Mouse (Mus musculus) naive thymus-derived CD4-positive, alpha-beta T cell, adult 2 months (primary cell): ENCODE data around the gene Steap1.

ENCODE experiments used
- DNase-seq: peaks from one replicate; pipeline ENCODE4 v3.0.0-alpha.2; 2011; ENCODE audit warnings: low read depth

Steap1 gene

DNA sequence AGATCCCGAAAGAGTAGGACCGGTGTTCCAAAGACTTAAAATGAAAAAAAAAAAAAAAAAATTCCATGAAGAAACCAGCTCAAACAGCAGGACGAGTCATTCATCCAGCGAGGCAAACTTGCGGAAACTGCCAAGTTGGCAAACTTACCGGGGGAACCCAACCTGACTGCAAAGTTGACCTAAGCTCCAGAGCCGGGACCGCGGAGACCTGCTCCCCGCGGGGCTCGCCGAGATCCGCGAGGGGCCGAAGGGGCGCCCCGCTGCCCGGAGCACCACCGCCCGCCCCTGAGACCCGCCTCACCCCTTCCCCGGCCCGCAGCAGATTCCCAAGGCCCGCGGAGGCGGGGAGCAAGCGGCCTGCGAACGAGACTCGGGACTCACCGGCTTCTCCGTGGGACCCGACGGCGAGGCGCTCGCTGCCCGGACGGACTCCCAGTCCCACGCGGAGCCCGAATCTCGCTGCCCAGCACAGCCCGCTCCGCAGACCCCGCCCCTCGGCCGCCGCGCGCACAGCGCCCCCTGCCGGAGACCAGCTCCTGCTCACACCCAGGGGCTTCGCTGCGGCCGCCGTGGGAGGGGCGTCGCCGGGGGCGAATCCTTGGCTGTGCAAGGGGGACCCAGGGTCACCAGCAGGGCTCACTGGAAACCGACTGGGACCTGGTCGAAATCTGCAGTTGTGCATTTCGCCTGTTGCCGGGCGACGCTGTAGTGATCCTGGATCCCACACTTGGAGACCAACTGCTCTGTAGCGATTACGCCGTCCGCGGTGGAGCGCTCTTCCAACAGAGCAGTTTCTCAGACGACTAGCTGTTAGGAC, at the start of gene Steap1:
Gene Steap1, minus strand, starts transcription at position 461 of the 817 bp plus-strand sequence.
- peak; percentile 12 for DNase-seq

DNA sequence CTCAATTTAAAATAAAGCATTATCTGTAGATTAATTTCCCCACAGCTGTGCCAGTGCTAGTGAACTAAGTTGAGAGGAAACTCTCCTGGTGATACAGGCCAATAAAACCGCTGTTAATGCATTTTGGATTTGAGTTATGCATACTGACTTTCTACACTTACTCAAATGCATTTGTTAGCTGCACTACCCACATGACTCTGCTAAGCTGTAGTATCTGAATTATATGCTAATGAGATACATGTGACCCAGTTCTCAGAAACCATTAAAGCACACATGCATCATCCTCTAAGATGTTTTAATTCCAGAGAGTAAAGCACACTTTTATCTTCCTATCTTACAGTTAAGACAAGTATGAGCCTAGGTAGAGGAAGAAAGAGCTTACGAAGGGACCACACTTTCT, 38.0 kb upstream of the Steap1 start:
- DNase-seq = no peak

DNA sequence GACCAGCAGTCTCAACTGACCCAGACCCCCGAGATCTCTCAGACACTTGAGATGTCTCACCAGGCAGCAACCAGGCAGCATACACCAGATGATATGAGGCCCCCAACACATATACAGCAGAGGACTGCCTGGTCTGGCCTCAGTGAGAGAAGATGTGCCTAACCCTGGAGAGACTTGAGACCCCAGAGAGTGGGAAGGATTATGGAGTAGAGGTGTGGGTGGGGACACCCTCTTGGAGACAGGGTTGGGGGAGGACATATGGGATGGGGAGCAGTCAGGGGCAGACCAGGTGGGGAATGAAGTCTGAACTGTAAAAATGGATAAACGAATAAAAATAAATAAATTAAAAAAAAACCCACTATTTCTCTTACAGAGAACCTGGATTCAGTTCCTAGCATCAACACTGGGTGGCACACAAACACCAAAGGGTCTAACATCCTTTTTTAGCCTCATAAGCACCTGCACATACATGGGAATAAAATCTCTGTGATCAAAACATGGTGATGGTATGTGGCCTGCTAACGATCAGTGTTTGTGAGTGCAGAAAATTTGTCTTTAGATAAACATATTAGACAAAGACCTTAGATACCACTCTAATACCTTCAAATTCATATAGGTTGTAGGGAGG, 7.4 kb upstream of the Steap1 start:
- no peak for DNase-seq

DNA sequence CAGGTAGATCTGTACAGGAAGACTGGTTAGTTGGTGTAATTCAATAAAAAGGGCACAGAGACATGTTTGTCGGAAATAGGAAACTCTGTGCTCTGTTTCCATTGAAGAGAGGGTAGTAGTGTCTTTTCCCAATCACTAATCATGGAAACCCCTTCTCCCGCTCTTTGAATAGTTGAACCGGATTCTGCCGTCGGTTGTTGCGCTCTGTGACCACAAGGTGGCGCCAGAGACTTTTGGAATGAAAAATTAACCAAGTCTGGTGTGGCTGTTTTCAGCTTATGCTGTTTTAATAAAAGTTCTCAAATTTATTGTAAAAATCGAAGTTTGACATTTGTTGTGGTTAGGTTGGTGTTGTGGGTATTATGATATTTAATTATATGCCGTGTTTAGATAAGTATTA, 5.9 kb upstream of the Steap1 start:
- peak; percentile 38 for DNase-seq

DNA sequence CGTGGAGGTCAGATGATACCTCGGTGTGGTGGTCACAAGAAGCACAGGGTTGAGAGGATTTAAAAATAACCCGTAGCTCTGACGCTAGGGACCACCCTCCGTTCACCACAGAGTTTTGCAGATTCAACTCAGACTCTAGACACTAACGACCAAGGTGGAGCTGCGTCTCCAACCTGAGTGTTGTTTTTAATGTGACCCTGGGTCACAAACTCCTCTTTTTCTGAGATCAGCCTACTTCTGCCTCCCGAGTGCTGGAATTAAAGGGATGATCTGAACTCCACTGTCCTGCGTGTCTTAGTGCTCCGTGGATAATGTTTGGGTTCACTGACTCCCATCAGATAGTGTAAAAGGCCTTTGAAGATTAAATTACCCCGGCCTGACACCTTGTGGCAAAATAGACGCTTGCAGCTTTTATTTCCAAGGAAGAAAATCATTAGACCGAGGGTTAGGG, 671 bp upstream of the Steap1 start:
- DNase-seq = no peak

DNA sequence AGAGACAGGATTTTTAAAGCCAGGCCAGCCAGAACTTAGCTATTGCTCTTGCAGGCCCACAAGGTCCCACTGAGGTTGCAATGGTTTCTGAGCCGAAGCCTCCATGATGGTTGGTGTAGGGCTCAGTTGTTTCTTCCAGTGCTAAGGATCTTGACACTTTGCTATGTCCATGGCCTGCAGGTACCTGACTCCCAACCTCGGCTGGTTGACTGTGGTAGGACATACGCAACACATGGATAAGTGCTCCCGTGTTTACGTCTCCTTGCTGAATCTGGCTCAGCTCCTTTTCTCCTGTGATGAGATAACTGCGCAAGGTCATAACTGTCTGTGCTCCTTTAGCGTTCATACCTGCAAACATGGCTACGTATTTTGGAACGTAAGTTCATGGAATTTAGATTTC, 14.7 kb downstream of the Steap1 start:
- DNase-seq = no peak

DNA sequence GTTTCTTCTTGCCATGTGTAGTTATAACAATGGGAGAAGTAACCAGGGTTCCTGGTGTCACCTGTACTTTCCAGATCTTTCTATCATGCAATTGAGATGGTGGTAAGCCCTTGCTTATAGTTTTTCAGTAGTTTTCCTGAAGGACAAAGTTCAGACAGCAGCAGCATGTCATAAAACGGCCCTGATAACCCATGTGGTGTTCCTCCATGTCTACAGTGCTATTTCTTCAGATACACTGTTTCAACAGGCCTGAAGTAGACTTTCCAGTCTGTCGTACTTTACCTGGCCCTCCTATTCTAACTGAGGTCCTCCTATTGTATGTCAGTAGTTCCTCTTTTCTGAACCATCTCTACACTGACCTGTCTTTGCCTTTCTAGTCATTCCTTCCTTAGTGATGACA, 16.3 kb downstream of the Steap1 start:
- no peak for DNase-seq

DNA sequence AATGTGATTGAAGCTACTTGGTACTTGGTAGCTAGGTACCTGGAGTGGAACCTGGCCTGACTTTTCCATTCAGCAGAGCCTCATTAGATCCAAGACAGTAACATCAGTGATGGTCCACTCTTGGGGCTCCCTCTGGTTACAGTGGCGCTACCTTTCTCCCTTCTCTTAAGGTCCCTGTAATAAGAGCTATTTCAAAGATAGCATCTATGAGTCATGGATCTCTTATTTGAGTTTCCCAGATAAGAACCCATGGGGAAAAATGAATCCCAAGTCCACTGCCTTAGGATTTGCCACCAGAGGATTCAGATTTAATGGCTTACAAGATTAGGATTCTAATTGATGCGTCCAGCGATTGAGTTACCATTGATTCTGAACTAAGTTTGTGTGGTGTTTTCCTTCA, 16.9 kb downstream of the Steap1 start:
- no peak for DNase-seq

DNA sequence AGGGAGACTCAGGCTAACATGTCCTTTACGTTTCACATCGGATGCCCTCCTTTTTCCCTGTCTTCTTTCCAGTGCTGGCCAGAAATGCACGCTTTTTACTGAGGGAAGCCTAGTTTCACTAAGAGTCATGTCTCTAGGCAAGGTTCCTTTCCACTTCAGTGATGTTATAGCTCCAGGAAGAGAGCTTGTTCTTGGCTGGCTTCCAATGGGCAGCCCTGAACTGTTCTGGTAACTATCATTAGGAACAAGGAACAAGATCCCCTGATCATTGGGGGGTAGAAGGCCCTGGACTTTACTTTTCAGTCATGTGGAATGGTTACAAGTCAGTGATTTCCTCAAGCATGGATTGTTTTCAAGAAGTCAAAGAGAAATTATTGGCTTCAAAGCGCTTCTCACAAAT, 19.2 kb downstream of the Steap1 start:
- DNase-seq = no peak

DNA sequence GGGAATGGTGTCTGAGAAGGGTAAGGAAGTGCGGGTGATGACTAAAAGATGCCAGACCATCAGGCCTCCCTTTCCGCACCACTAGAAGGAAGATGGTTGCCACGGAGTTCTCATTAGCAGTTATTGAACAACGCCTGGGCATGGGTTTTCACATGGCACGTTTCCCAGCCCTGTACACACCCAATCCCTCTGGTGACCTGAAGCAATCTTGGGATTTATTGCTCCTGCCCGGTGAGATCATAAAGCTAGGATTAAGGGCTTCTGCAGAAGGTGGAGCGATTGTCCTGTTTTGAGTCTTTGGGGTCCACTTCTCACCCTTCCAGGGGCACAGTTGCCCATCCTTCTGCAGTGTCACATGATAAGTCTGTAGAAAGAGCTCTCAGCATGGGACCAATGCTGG, 26.9 kb downstream of the Steap1 start:
- no peak for DNase-seq

DNA sequence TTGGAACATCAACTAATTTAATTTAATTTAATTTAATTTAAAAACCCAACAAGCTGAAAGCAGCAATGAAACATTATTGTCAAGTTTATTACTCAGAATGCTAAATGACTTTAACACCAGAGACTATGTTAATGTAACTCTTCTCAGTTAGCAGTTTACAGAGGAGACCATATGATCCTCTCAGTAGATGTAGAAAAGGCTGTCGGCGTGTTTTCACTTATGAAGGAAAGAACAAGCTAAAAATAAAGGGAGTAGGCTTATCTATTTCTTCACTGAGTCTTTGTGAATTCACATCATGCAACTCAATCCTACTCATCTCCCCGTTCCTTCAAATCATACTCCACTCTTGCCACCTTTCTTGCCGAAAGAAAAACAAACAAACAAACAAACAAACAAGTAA, 38.1 kb downstream of the Steap1 start:
- DNase-seq = no peak

DNA sequence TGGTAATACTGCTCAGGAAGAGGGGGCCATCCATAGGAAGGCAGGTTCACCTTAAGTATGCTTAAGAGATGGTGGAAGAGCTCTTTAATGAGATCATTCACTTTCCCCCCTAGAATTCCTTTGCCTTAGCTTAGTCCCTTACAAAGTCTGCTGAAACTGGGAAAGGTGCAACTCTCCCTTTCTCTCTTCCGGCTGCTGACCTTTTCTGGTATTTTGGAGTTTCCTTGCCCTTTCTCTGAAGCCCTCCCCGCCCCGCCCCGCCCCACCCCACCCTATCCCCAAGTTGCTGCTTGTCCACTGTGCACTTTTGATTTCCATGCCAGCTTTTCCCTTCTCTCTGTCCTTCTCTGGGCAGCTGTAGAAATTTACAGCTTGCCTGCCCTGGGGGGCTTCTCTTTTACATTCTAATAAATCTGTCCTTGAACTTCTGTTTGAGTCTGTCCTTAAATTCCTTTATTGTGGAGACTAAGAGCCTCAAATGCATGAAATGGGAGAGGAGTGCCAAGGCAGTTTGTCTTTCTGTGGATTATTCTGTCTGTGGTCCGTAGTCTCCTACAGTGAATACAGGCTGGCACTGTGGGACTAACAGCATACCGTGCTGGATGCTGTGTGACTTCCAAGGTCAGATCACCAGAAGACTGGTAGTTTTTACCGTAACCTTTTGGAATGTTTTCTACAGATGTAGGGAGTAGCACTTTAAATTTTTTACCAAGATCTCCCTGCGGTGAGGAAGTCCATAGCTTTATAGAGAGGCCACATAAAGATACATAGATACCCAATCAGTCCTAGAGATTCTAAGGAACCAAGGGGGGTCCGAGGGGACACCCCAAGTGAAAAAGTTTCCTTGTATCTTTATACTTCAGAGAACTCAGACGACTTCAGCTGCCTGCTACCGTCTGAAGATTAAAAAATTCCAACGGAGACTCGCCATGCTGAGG, 41.5 kb downstream of the Steap1 start:
- no peak for DNase-seq

DNA sequence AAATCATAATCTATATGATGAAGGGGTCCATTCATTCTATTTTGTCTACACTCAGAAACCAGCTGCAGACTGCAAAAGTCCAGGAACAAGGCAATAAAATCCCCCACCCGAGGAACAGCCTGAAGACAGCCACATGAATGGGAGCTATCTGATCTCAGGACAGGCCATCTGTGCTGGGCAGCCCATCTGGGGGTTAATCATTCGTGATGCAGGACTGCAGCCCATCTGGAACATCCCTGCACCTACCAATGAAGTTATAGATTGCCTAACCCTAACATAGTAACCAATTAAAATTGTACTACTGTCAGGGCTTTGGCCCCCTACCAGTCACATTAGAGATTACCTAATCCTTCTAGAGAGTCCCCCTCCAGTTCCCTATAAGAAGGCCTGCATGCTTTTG, 44.1 kb downstream of the Steap1 start:
- no peak for DNase-seq

DNA sequence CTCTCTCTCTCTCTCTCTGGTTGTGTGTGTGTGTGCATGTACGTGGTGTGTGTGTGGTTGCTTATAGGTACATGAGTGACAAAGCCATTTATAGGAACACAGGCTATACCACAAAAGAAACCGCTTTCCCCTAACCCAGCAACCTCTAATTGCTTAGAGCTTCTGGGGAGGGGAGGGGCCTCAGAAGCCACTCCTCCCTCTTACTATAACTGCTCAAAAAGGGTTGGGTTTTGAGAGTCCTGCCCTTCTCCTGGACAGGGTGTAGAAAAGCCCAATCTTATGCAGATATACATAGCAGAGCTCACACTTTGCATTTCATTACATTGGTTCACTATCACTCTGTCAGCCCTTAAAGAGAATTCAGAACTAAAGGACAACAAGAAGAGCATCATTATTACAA, 48.7 kb downstream of the Steap1 start:
- DNase-seq = no peak

DNA sequence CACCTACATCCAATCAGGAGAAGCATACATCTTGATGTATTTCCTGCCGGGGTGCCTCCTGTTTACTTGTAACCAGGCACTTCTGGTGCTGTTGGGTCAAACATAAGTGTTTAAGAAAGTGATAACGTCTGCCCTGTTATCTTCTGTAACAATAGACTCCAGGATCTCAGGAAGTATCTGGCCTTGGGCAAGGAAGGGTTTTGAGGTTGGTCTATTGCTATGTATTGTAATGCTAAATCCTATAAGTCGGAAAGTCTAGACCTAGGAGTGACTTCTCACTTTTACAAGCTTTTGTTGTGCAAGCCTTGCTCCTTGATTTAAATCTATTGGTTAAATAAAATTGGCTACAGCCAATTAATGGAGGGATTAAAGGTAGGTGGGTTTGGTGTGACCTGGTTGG, 50.3 kb downstream of the Steap1 start:
- no peak for DNase-seq

DNA sequence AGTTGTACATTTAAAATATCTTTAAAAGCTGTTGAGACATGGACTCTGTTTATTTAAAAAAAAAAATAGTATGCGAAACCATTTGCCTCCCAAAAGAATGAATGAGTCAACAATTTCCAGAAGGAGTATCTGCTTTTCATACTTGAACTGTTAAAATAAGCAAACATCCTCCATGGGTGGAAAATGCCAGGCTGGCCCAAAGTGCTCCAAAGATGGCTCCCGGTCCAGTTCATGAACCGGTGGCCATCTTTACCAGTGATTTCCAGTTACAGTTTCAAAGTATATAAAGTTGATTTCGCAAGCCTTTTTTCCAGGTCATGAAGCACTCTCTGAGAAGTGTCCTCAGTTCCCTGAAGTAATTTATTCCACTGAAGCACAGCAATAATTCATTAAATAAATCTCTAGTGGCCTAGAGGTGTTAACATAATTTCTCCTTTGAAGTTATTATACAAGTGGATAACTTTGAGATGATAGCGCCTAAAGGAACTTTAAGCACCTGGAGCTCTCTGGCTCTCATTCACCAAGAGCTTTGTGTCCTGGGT, 53.7 kb downstream of the Steap1 start:
- no peak for DNase-seq

DNA sequence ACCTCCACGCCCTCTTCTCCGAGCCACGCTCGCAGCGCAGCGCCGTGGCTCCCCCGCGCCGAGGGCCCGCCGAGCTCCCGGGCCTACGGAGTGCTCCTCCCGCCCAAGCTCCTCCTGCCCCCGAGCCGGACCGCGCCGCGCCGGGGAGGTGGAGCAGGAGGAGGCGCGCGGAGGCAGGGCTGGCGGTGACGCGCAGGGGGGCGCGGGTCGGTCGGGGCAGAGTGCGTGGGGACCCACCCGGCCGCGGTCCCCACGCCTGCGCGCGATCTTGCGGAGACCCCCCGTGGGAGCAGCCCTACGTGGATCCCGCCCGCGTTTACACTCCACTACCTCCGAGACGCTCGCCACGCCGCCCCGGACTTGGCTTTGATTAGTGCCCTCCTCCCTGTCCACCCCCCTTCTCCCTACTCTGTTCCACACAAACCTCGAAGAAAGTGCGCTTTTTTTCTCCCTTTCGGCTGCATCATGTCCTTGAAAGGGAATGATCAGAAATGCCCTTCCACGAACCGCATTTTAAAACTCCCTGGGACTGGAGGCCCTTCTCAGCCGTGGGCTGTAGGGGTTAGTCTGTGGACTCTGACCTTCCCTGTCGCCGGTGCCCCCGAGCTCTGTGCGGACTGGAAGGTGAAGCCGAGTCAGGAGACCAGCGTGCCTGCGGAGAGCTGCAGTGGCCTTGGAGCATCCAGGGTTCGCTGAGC, 55.0 kb downstream of the Steap1 start, which contains the start of gene Steap2:
Gene Steap2, minus strand, starts transcription at position 623 of the 698 bp plus-strand sequence.
- no peak for DNase-seq

DNA sequence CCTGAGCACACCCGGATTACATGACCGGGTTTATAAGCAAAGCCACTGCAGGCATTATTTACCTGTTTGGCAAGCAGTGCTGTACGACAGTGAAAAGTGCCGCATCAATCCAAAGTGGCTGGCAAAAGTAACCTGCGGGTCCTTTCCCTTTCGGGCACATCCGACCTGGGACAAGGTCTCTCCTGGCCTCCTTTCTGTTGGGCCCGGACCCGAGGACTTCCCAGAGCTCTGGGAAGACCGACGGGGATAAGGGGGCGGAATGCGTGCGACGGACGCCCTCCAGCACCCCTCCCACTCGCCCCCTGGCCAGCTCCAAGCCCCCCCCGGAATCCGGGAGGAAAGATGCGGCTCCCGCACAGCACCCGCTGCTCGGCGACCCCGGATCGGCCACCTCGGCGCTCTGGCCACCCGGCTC, 55.6 kb downstream of the Steap1 start:
- DNase-seq = no peak

DNA sequence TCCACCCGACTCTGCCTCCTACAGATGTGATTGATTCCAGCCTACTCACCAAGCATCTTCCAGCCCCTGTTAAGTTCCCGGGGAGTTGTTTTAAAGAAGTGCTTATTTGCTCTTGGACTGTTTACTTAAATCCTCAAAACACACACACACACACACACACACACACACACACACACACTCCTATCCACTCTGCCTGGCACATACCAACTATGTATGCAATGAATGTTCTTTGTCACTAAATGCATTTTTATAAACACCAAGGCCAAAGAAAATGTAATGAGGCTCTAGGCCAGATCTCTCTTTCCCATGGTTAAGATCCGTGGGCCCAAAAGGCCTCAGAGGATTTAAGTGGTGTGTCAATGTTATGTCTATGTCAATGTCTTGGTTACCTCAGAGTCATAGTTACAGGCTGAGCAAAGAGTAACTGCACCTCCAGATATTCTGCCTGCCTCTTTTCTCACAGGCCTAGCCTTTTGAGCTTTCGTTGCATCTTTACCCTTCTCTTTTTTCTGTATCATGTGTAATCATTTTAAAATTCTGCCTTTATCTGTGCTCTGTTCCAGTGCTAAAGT, 56.9 kb downstream of the Steap1 start:
- no peak for DNase-seq

DNA sequence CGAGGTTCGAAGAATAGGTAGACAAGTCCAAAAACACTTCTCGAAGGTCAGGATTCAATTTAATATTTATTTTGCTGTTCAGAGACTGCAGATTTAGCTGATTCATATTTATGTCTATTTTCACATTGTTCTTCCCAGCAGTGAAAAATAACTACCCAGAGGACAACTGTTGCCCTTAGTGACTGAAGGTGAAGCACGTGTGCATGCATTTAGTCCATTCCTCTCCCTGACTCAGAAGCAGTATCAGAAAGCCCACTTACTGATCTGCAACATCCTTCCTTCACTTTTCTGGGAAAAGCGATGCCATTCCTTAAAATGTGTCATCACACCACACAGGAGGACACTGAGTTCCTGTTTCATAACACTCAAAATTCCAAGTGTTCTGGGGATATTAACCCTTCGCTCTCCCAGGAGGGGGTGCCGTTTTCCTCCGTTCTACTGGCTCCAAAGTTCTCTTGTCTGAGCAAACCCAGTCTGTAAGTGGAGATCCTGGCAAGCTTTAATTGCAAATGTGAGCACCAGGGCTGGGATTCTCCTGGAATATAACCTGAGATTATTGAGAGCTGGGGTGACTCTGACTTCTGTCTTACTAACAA, 60.1 kb downstream of the Steap1 start:
- no peak for DNase-seq

DNA sequence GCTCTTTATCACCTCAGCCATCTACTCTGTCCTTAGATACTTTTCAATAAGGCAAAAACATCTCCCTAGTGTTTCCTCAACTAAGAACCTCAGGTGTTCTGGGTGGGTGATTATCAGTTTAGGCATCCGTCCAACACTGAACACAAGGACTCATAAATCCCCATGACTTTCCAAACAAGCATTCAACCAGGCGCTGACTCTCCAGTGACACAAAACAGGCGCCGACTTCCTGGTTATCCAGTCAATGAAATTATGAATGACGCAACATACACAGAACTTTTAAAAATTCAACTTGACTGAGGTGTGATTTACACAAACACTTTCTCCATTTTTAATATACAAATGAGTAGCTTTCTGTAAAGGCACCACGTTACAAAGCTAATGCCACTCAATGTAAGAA, 60.9 kb downstream of the Steap1 start:
- DNase-seq = no peak
